Mouse (Mus musculus) MEL (cell line): ENCODE results near the gene Arhgef17.

Source experiments
- CHD2 ChIP-seq: IDR thresholded peaks from 2 replicates; pipeline ENCODE4 v1.6.1; 2011; ENCODE audit warnings: low read length, improper control_type of control experiment
- CTCF ChIP-seq, 3 experiments: IDR thresholded peaks in 2 of 3; conservative IDR thresholded peaks in 1 of 3; 2 replicates each; pipeline ENCODE4 v1.5.1; 2011 to 2012; ENCODE audit warnings: low read length in 3 of 3, low read depth in 2 of 3, mild to moderate bottlenecking in 2 of 3, improper control_type of control experiment in 1 of 3, inconsistent platforms in 1 of 3, mixed read lengths in 1 of 3, moderate library complexity in 1 of 3; ENCODE audit not compliant: control insufficient read depth in 1 of 3, insufficient read depth in 1 of 3, poor library complexity in 1 of 3, severe bottlenecking in 1 of 3
- ELF1 ChIP-seq: IDR thresholded peaks from 2 replicates; pipeline ENCODE4 v1.6.1; 2014; ENCODE audit warnings: low read depth, mild to moderate bottlenecking, inconsistent platforms, low read length, improper control_type of control experiment, moderate library complexity
- EP300 ChIP-seq, 2 experiments: IDR thresholded peaks; 2 replicates each; pipeline ENCODE4 v1.6.1; 2011; ENCODE audit warnings: improper control_type of control experiment in 2 of 2, low read length in 2 of 2, low read depth in 1 of 2, mild to moderate bottlenecking in 1 of 2
- GATA1 ChIP-seq: IDR thresholded peaks from 2 replicates; pipeline ENCODE4 v1.6.1; 2011; ENCODE audit warnings: low read depth, low read length, improper control_type of control experiment
- MAX ChIP-seq: IDR thresholded peaks from 2 replicates; pipeline ENCODE4 v1.6.1; 2011; ENCODE audit warnings: low read length, improper control_type of control experiment
- MXI1 ChIP-seq: IDR thresholded peaks from 2 replicates; pipeline ENCODE4 v1.6.1; 2011; ENCODE audit warnings: mild to moderate bottlenecking, low read depth, low read length, improper control_type of control experiment
- POLR2A ChIP-seq, 2 experiments: IDR thresholded peaks; 2 replicates each; pipeline ENCODE4 v1.6.1; 2011 to 2012; ENCODE audit warnings: low read length in 2 of 2, mild to moderate bottlenecking in 2 of 2, control low read depth in 1 of 2, improper control_type of control experiment in 1 of 2, low read depth in 1 of 2, moderate library complexity in 1 of 2; ENCODE audit not compliant: control insufficient read depth in 1 of 2, insufficient read depth in 1 of 2, poor library complexity in 1 of 2
- UBTF ChIP-seq: IDR thresholded peaks from 2 replicates; pipeline ENCODE4 v1.6.1; 2012; ENCODE audit warnings: low read depth, mild to moderate bottlenecking, inconsistent platforms, low read length, improper control_type of control experiment, moderate library complexity, borderline replicate concordance; ENCODE audit not compliant: insufficient read depth
- USF1 ChIP-seq: IDR thresholded peaks from 2 replicates; pipeline ENCODE4 v1.6.1; 2014; ENCODE audit warnings: low read depth, mild to moderate bottlenecking, inconsistent platforms, low read length, improper control_type of control experiment, moderate library complexity

- no peak for TF ChIP-seq CTCF (IDR thresholded peaks at IDR 0.05 in 2 of 3, conservative IDR thresholded peaks at IDR 0.05 in 1 of 3; ENCODE audit: control insufficient read depth in 1 of 3, insufficient read depth in 1 of 3, low read depth in 2 of 3, low read length in 3 of 3, poor library complexity in 1 of 3, severe bottlenecking in 1 of 3)
- TF ChIP-seq CHD2 = no peak
- TF ChIP-seq UBTF = no peak
- TF ChIP-seq GATA1 = no peak
- TF ChIP-seq MXI1 = no peak
- no peak for TF ChIP-seq POLR2A (IDR thresholded peaks at IDR 0.05; ENCODE audit: control insufficient read depth in 1 of 2, insufficient read depth in 1 of 2, low read depth in 1 of 2, low read length in 2 of 2, poor library complexity in 1 of 2)
- TF ChIP-seq USF1 = no peak
- TF ChIP-seq EP300 (IDR thresholded peaks at IDR 0.05; ENCODE audit: low read depth in 1 of 2, low read length in 2 of 2) = no peak
- TF ChIP-seq MAX = no peak
- TF ChIP-seq ELF1 = no peak
Observed at GRCm38 (mm10) chr7:100911246-100911770, 20.6 kb downstream of the Arhgef17 start.
